10 mouse cellular contexts compared by ENCODE assay signal in the genomic region with DNA sequence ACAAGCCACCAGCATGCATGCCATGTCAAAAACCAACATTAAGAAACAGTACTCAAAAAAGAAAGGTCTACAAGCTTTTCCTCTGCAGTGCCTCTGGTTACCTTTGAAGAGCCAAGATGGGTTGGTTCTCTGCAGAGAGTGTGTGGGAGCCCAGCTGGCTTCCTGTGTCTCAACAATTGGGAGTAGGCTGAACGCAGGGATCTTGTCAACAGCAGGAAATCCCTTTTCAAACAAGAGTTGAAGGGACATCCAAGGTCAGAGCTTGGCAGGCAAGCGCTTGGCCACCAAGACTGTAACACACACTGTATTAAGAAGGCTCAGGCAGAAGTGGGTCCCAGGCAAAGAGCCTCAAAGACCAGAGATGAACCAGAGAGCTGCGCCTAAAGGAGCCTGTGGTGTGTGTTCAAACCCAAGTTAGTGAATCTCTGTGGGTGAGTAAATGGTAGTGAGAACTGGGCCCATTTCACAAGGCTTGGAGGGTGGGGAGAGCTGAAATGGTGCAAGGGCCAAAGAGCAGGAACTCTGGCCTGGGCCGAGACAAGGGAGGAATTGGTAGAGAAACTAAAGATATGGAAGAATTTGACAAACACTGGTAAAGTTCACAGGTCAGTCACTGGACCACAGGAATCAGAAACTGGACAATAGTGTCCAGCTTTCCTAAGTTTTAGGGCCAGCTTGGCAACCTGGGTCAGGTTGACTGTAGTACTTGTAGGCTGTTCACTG.
DNase-seq lines count a peak whose midpoint lies in the region; ATAC-seq and TF ChIP-seq lines count a peak whose summit lies in the region.
"Had no signal": no experiment of that assay in that cellular context is flagged by ENCODE, and none has a peak within 500 bp of the region (broad histone marks: within the 10 kb centered on the region; RNA-seq: fewer than 3 reads in every experiment).

No protein-coding gene starts in this region.

- 36% methylated on average over 4 of the region's 4 CpGs for WGBS in lung, postnatal 0 days
- WGBS in intestine, postnatal 0 days, result 48% methylated on average over 4 of the region's 4 CpGs
- 74% methylated on average over 4 of the region's 4 CpGs for WGBS in hindbrain, embryonic 11.5 days

- H3K9ac ChIP-seq in lung, postnatal 0 days (replicated peaks; ENCODE audit: low read depth), result no peak overlapping the region
- H3K9ac ChIP-seq in intestine, postnatal 0 days (ENCODE audit: low read depth, low read length), result no peak overlapping the region
- H3K9ac ChIP-seq in hindbrain, embryonic 11.5 days (ENCODE audit: low read depth, low read length), result no peak overlapping the region
- H3K9ac ChIP-seq: forebrain, embryonic 15.5 days had no signal

- peak; percentile 80 for ATAC-seq in lung, postnatal 0 days
- ATAC-seq in intestine, postnatal 0 days, result no peak
- ATAC-seq in hindbrain, embryonic 11.5 days (ENCODE audit: low FRiP score), result no peak
- ATAC-seq in cerebellum, adult (ENCODE audit: insufficient number of reproducible peaks, low FRiP score, low TSS enrichment), result no peak
- ATAC-seq: forebrain, embryonic 15.5 days had no signal

- H3K9me3 ChIP-seq in lung, postnatal 0 days (ENCODE audit: low read length), result no peaks in the 10 kb centered on the region
- no peaks in the 10 kb centered on the region for H3K9me3 ChIP-seq in intestine, postnatal 0 days (ENCODE audit: control insufficient read depth)
- H3K9me3 ChIP-seq in hindbrain, embryonic 11.5 days (ENCODE audit: control insufficient read depth, low read length), result no peaks in the 10 kb centered on the region
- H3K9me3 ChIP-seq: forebrain, embryonic 15.5 days had no signal

- peak; percentile 7 for DNase-seq in CD4-positive helper T cell, adult 2 months (ENCODE audit: low read depth, low spot score)
- peak; percentile 39 for DNase-seq in adrenal gland, postnatal 10 days
- peak; percentile 52 for DNase-seq in kidney, adult 11 months
- peak; percentile 79 for DNase-seq in lung, postnatal 0 days (ENCODE audit: low spot score)
- no peak for DNase-seq in cerebellum, postnatal 36 days
- no peak for DNase-seq in hindbrain, embryonic 11.5 days (ENCODE audit: low spot score)
- DNase-seq: right cerebral cortex, postnatal 14 days had no signal

- H3K27me3 ChIP-seq in lung, postnatal 0 days (replicated peaks; ENCODE audit: insufficient read depth, low read length), result no peaks in the 10 kb centered on the region
- no peaks in the 10 kb centered on the region for H3K27me3 ChIP-seq in intestine, postnatal 0 days (replicated peaks; ENCODE audit: control insufficient read depth, insufficient read depth, low read length)
- H3K27me3 ChIP-seq in hindbrain, embryonic 11.5 days (ENCODE audit: control insufficient read depth, insufficient read depth, low read length), result no peaks in the 10 kb centered on the region
- H3K27me3 ChIP-seq: forebrain, embryonic 15.5 days had no signal

- no peak for TF ChIP-seq CTCF in lung, postnatal 0 days (IDR thresholded peaks at IDR 0.05)
- TF ChIP-seq CTCF in intestine, postnatal 0 days (IDR thresholded peaks at IDR 0.05; ENCODE audit: low read depth), result no peak

- H3K4me3 ChIP-seq in lung, postnatal 0 days (ENCODE audit: low read depth, low read length), result no peak overlapping the region
- no peak overlapping the region for H3K4me3 ChIP-seq in intestine, postnatal 0 days (ENCODE audit: low read depth, low read length)
- H3K4me3 ChIP-seq in hindbrain, embryonic 11.5 days (ENCODE audit: low read depth, low read length), result no peak overlapping the region
- H3K4me3 ChIP-seq: forebrain, embryonic 15.5 days had no signal

- H3K4me2 ChIP-seq in lung, postnatal 0 days (replicated peaks; ENCODE audit: low read depth, low read length), result no peak overlapping the region
- no peak overlapping the region for H3K4me2 ChIP-seq in intestine, postnatal 0 days (replicated peaks; ENCODE audit: low read depth)
- no peak overlapping the region for H3K4me2 ChIP-seq in hindbrain, embryonic 11.5 days (replicated peaks; ENCODE audit: low read depth, low read length)
- H3K4me2 ChIP-seq: forebrain, embryonic 15.5 days had no signal

- H3K4me1 ChIP-seq in lung, postnatal 0 days (ENCODE audit: insufficient read depth, low read depth, low read length), result no peaks in the 10 kb centered on the region; the same call in 1 of the 2 replicates
- H3K4me1 ChIP-seq in intestine, postnatal 0 days (replicated peaks; ENCODE audit: control insufficient read depth, insufficient read depth, low read length), result no peaks in the 10 kb centered on the region
- H3K4me1 ChIP-seq in hindbrain, embryonic 11.5 days (replicated peaks; ENCODE audit: control insufficient read depth, insufficient read depth, low read length), result no peaks in the 10 kb centered on the region
- H3K4me1 ChIP-seq: forebrain, embryonic 15.5 days had no signal

- no peaks in the 10 kb centered on the region for H3K36me3 ChIP-seq in lung, postnatal 0 days (ENCODE audit: insufficient read depth, low read length)
- no peaks in the 10 kb centered on the region for H3K36me3 ChIP-seq in intestine, postnatal 0 days (ENCODE audit: control insufficient read depth, insufficient read depth)
- H3K36me3 ChIP-seq in hindbrain, embryonic 11.5 days (ENCODE audit: control insufficient read depth, insufficient read depth, low read length), result no peaks in the 10 kb centered on the region
- H3K36me3 ChIP-seq: forebrain, embryonic 15.5 days had no signal

- H3K27ac ChIP-seq in lung, postnatal 0 days (ENCODE audit: low read length), result peak overlapping the region; percentile 68
- no peak overlapping the region for H3K27ac ChIP-seq in intestine, postnatal 0 days (ENCODE audit: low read depth, low read length)
- H3K27ac ChIP-seq in hindbrain, embryonic 11.5 days (ENCODE audit: low read depth, low read length), result no peak overlapping the region
- H3K27ac ChIP-seq: forebrain, embryonic 15.5 days had no signal

- TF ChIP-seq EP300 in lung, postnatal 0 days (IDR thresholded peaks at IDR 0.05), result peak; percentile 85

Comparison
In these comparisons a context has a peak if more than half of its experiments do, and no peak if none do; other contexts are left out.
1. DNase-seq: peak in CD4-positive helper T cell, adult 2 months (single experiment), adrenal gland, postnatal 10 days (single experiment), kidney, adult 11 months (single experiment) and lung, postnatal 0 days (single experiment); none in cerebellum, postnatal 36 days (0 of 2) and hindbrain, embryonic 11.5 days (single experiment).